Mouse (Mus musculus) embryo, embryonic 10 days (tissue): Measurements from ENCODE around the gene Serpinb3b.
"Not testable (repeated sequence)": the region's sequence is repeated elsewhere in the genome, so short reads cannot be mapped to it uniquely, and the experiment has no call there.

Experiments used
- DNase-seq: peaks from one replicate; pipeline ENCODE4 v3.0.0-alpha.2; 2015; ENCODE audit warnings: low spot score

The Serpinb3b gene

GRCm38 (mm10) chr1:107278261-107278660 lies at the start of gene Serpinb3b, which contains the start of gene Serpinb3c:
TSS of gene Serpinb3b (minus strand) at chr1:107278361.
TSS of gene Serpinb3c (minus strand) at chr1:107278371.
- not testable (repeated sequence) for DNase-seq

GRCm38 (mm10) chr1:107243170-107243569 lies 35.0 kb downstream of the Serpinb3b start:
- not testable (repeated sequence) for DNase-seq

GRCm38 (mm10) chr1:107217276-107217675 lies 60.9 kb downstream of the Serpinb3b start:
- not testable (repeated sequence) for DNase-seq

GRCm38 (mm10) chr1:107127453-107127852 lies 150.7 kb downstream of the Serpinb3b start:
- not testable (repeated sequence) for DNase-seq
